Mouse (Mus musculus) small intestine, adult 2 months (tissue): Measurements from ENCODE around the gene Hyal1.

ENCODE experiments used
- CTCF ChIP-seq: fragments of 200-500 bp; IDR thresholded peaks from 2 replicates; pipeline ENCODE4 v1.5.1; 2012; ENCODE audit warnings: low read depth, mild to moderate bottlenecking, control low read depth, inconsistent platforms, low read length, moderate library complexity, mixed read lengths; ENCODE audit not compliant: insufficient replicate concordance, insufficient read length; ENCODE audit errors: extremely low read depth
- POLR2A ChIP-seq: fragments of 200-500 bp; IDR thresholded peaks from 2 replicates; pipeline ENCODE4 v1.6.1; 2012; ENCODE audit warnings: low read depth, mild to moderate bottlenecking, control low read depth, inconsistent platforms, low read length, moderate library complexity

DNA sequence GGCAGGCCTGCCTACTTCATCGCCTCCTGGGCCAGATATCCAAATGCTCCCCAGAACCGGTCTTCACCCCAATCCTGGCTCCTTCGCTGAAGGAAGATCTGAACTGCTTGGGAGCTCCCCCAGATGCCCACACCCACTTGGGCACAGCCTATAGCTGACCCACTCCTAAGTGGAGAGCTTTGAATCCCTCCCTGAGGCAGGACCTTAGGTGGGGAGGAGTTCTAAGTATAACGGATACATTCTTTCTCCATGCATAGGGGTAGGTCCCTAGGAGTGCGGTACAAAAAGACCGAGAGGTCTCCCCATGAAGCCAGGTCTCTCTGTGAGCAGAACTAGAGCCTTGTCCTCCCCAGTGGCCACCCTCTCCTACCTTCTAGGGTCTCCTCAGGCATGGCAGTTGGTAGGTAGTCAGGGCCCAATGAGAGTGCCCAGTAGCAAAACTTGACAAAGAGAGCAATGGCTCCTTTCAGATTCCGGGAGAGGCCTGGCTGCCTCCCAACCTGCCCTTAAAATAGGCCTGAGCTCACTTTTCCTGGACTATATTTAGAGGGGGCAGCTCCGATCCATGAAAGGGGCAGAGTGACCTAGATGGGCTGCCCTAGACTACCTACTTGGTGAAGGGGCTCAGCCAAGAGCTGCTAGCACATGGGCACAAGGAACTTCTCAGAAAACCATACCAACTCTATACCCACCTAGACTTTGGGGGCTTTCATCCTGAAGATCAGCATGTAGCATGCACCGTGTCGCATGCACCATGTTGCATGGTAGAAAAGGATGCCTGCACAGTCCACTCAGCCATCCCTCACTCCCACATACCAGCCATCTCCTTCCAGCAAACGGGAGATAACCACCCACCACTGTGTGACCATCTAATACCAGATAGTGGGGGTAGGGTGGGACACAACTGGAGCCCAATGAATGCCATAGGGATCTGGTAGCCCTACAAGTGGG lies 20.2 kb downstream of the Hyal1 start:
- TF ChIP-seq POLR2A (no peak), CTCF (no peak)
